Mouse (Mus musculus) stomach, postnatal 0 days (tissue): ENCODE data around the gene Copz1. TPM values are rescaled to one million over a fixed set of nuclear protein-coding genes. Genes with fewer than 3 reads are reported as not detected.

Source experiments
- ATAC-seq: fragments of 200-750 bp; cut with Nextera tagmentation; 2 replicates; pipeline ENCODE4 v1.8.0; 2017; ENCODE audit not compliant: low FRiP score, low TSS enrichment
- DNase-seq: peaks from one replicate; pipeline ENCODE4 v3.0.0-alpha.2; 2016; ENCODE audit warnings: low spot score
- H3K27ac ChIP-seq: fragments of 300-500 bp; sonication (generic); replicated peaks from 2 replicates; pipeline ENCODE4 v1.5.1; 2014; ENCODE audit warnings: mild to moderate bottlenecking, control low read depth
- H3K27me3 ChIP-seq: fragments of 300-500 bp; sonication (generic); 2 replicates; pipeline ENCODE4 v1.6.1; 2014; ENCODE audit warnings: low read length; ENCODE audit not compliant: control insufficient read depth, insufficient read depth
- H3K36me3 ChIP-seq: fragments of 300-500 bp; sonication (generic); 2 replicates; pipeline ENCODE4 v1.6.1; 2014; ENCODE audit warnings: low read length, mixed read lengths; ENCODE audit not compliant: control insufficient read depth, insufficient read depth
- H3K4me1 ChIP-seq: fragments of 300-500 bp; sonication (generic); replicated peaks from 2 replicates; pipeline ENCODE4 v1.6.1; 2014; ENCODE audit warnings: antibody characterized with exemption; ENCODE audit not compliant: control insufficient read depth, insufficient read depth
- H3K4me2 ChIP-seq: fragments of 300-500 bp; sonication (generic); replicated peaks from 2 replicates; pipeline ENCODE4 v1.6.1; 2014; ENCODE audit warnings: low read depth, mild to moderate bottlenecking, control low read depth, moderate library complexity
- H3K4me3 ChIP-seq: fragments of 300-500 bp; sonication (generic); 2 replicates; pipeline ENCODE4 v1.5.1; 2014; ENCODE audit warnings: low read depth, low read length, control low read depth
- H3K9ac ChIP-seq: fragments of 300-500 bp; sonication (generic); 2 replicates; pipeline ENCODE4 v1.6.1; 2014; ENCODE audit warnings: mild to moderate bottlenecking, low read length, control low read depth, mixed read lengths
- H3K9me3 ChIP-seq: fragments of 300-500 bp; sonication (generic); 2 replicates; pipeline ENCODE4 v1.6.1; 2016; ENCODE audit warnings: low read length; ENCODE audit not compliant: control insufficient read depth
- CTCF ChIP-seq: IDR thresholded peaks from 2 replicates; pipeline ENCODE4 v1.5.1; 2016; ENCODE audit warnings: antibody characterized with exemption, low read depth, mild to moderate bottlenecking, moderate library complexity
- EP300 ChIP-seq: optimal IDR thresholded peaks from 2 replicates; pipeline ENCODE3; 2016; ENCODE audit warnings: antibody characterized with exemption
- WGBS: fragments of 180-500 bp; shearing (Covaris S2); extraction: QIAGEN DNeasy Blood & Tissue Kit; methylation state at CpG from one replicate; pipeline ENCODE4 v1.1.7; 2014; 5-methylcytosine and 5-hydroxymethylcytosine counted together
- polyA plus RNA-seq: library from polyadenylated mRNA; unstranded; fragments of >200 nt; fragmentation: Nextera tagmentation; extraction: Ambion mirVana; gene quantifications from 2 replicates; pipeline ENCODE4 v1.2.1, GENCODE M21; 2015

Copz1 gene
- polyA plus RNA-seq, 1 experiment from 2014 or later, result 159 TPM

DNA sequence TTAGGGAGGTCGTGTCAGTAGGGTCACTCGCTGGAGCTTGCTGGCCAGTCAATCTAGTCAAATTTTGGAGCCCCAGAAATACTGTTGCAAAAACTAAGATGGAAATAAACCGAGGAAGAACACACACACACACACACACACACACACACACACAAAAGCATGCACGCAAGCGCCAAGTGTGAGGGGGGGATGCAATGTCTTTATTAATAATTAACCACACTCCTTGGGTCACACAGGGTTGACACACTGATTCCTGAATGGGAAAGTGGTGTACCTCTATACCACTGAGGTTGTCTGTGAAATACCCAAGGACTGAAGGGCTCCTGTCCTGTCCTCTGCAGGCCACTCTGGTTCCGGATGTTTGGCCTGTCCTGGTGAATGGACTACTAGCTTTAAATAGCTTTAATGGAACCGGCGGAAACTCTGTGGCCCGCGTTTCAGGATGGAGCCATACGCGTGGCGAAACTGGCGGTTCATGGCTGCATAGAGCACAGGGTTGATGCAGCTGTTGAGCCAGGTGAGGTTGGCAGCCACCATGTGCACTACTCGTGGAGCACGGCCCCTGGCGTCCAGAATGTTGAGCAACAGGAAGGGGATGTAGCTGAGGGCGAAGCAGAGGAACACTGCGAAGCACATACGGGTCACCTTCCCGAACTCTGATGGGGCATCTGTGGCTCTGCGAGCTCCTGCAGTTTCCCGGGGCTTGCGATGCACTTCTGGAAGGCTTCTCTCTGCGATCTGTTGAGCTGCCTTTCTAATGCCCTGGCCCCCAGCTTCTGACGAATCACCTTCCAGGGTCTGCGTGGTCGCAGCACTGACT lies 35.8 kb downstream of the Copz1 start:
- no peak overlapping the region for H3K4me3 ChIP-seq
- H3K36me3 ChIP-seq, result no peaks in the 10 kb centered on the region
- H3K9ac ChIP-seq, result no peak overlapping the region; the same call in 1 of the 2 replicates
- no peaks in the 10 kb centered on the region for H3K27me3 ChIP-seq
- ATAC-seq, result no peak; the same call in 1 of the 2 replicates
- TF ChIP-seq EP300, result no peak
- TF ChIP-seq CTCF, result peak; percentile 65
- no peak overlapping the region for H3K27ac ChIP-seq
- no peaks in the 10 kb centered on the region for H3K9me3 ChIP-seq
- peak; percentile 68 for DNase-seq
- peaks cover 7% of the 10 kb centered on the region for H3K4me1 ChIP-seq
- H3K4me2 ChIP-seq, result peak overlapping the region; percentile 14; the same call in 1 of the 2 replicates
- WGBS, result 43% methylated on average over 28 of the region's 28 CpGs

DNA sequence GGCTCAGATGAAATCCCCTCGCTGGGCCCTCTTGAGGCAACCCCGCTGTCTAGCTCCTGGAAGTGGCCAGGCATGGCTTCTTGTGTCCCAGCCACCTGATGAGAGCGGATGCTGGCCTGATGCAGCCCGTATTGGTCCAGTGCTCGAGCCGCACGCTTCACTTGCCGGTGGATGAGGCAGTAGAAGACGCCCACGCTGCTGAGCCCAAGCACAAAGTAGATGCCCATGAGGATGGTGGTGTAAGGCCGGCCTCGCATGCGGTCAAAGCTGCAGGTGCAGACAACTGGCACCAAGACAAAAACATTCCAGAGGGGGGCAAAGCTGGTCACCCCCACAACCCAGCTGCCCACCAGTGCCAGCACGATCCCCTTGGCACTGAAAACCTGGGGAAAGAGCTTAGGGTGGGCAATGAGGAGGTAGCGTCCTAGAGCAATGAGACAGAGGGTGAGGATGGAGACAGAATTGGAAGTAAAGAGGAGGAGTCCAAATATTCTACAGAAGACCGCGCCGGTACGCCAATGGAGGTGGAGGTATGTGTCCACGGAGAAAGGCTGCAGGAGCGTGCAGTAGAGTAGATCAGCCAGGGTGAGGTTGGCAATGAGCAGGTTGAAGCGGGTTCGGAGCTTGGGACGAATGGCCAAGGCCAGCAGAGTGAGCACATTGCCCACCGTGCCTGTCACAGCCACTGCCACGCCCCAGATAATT lies 36.5 kb downstream of the Copz1 start:
- Histone ChIP-seq H3K4me2 (0 out of 2 replicates have a peak overlapping the region, but pooled peaks have one; percentile 14), H3K9me3 (no peaks in the 10 kb centered on the region), H3K36me3 (no peaks in the 10 kb centered on the region), H3K4me1 (peaks cover under 1% of the 10 kb centered on the region), H3K27ac (no peak overlapping the region), H3K4me3 (no peak overlapping the region), H3K27me3 (no peaks in the 10 kb centered on the region), H3K9ac (no peak overlapping the region; the same call in 1 of the 2 replicates)
- DNase-seq (no peak), ATAC-seq (no peak)
- TF ChIP-seq CTCF (no peak), EP300 (no peak)
- 67% methylated on average over 26 of the region's 26 CpGs for WGBS

DNA sequence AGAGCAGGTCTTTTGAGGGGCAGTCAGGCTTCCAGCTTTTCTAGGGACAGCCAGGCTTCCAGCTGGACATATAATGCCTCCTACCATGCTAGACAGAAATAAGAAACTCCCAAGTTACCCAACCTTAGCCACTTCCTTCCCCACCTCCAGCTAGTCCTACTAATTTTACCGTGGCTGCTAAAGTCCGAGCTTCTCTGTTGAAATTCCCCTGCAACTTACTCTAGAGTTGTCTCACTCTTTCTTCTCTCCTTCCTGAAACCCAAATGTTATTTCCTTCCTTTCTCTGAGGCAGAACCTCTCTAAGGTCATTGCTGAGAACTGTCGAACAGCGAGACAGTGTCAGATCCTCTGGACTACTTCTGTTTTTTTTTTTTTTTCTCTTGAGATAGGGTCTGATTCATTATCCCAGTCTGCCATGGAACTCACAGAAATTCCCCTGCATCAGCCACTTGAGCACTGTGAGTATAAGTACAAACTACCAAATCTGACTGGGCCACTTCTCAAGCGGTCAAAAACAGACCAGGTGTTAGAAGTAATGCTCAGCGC lies 37.9 kb downstream of the Copz1 start, which contains the start of gene Gpr84:
Gene Gpr84 (minus strand): TSS at position 248 of the 546 bp plus-strand sequence.
- 0 out of 2 replicates have a peak, but pooled peaks cover 2% of the 10 kb centered on the region for H3K4me1 ChIP-seq
- DNase-seq (no peak), ATAC-seq (no peak)
- no peak within 1 kb of the TSS for H3K27ac ChIP-seq
- no peak within 1 kb of the TSS for H3K9ac ChIP-seq
- WGBS, result 73% methylated on average over 6 of the region's 6 CpGs
- no peaks in the 10 kb centered on the region for H3K9me3 ChIP-seq
- no peaks in the 10 kb centered on the region for H3K27me3 ChIP-seq
- H3K36me3 ChIP-seq, result peaks cover 4% of the 10 kb centered on the region; the same call in 1 of the 2 replicates
- no peak within 1 kb of the TSS for H3K4me3 ChIP-seq
- no peak within 1 kb of the TSS for H3K4me2 ChIP-seq
- TF ChIP-seq CTCF (no peak), EP300 (no peak)

DNA sequence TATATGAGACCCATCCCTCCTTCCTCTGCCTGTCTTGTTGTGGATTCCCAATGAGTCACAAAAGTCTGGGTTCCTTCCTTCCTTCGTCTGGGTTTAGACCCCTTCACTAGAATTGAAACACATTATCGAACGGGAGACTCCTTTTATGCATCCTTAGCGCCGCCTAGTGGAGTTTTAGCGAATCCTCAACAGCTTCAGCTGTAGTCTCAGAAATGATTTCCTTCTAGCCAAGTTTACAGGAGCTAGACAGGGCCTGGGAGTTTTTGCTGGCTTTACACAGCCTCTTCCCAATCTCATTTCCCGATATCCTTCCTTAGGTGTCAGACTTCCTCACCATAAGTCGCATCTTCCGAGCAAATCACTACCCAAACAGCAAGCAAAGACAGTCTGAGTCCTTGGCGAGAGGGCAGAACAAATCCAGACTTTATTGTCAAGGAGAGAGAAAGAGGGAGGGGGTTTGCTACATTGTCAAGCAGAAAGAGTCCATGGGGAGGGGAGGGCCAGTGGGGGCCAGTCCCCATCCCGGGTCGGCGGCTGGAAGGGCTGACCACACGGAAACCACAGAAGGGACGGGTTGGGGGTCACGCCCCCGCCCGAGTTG lies 41.1 kb downstream of the Copz1 start:
- Histone ChIP-seq H3K27ac (no peak overlapping the region), H3K36me3 (peaks cover 4% of the 10 kb centered on the region; the same call in 1 of the 2 replicates), H3K4me3 (no peak overlapping the region), H3K9me3 (no peaks in the 10 kb centered on the region), H3K27me3 (no peaks in the 10 kb centered on the region), H3K4me2 (0 out of 2 replicates have a peak overlapping the region, but pooled peaks have one; percentile 3), H3K9ac (no peak overlapping the region), H3K4me1 (0 out of 2 replicates have a peak, but pooled peaks cover 2% of the 10 kb centered on the region)
- peak; percentile 45 for DNase-seq
- TF ChIP-seq CTCF (peak; percentile 90), EP300 (no peak)
- WGBS, result 25% methylated on average over 18 of the region's 18 CpGs
- no peak; the same call in 1 of the 2 replicates for ATAC-seq

DNA sequence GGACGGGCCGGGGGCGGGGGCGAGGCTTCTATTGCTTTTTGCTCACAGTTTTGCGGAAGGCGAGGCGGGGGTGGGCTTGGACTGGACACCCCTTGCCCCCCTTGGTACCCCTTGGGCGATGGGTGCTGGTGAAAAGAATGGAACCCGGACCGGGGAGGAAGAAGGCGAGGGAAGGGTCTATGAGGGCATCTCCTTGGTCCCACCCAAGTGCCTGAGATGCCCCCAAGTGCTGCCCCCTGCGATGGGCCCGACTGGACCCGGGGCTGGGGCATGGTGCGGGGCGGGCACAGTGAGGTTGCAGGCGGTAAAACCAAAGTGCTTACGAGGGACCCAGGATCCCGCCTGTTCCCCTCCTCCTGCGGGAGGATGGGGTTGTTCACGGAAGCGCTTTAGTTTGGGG lies 41.7 kb downstream of the Copz1 start:
- TF ChIP-seq CTCF (no peak), EP300 (no peak)
- H3K4me1 ChIP-seq, result 0 out of 2 replicates have a peak, but pooled peaks cover 2% of the 10 kb centered on the region
- no peaks in the 10 kb centered on the region for H3K27me3 ChIP-seq
- H3K36me3 ChIP-seq, result peaks cover 4% of the 10 kb centered on the region; the same call in 1 of the 2 replicates
- peak overlapping the region; percentile 50 for H3K4me2 ChIP-seq
- ATAC-seq (no peak), DNase-seq (no peak)
- no peak overlapping the region for H3K27ac ChIP-seq
- H3K9me3 ChIP-seq, result no peaks in the 10 kb centered on the region
- 62% methylated on average over 20 of the region's 22 CpGs for WGBS
- no peak overlapping the region for H3K4me3 ChIP-seq
- no peak overlapping the region for H3K9ac ChIP-seq
